Mouse (Mus musculus): ENCODE measurements around the gene Gm853. TPM values are rescaled to one million over a fixed set of nuclear protein-coding genes. Genes with fewer than 3 reads are reported as not detected.
"Not testable (repeated sequence)": the region's sequence is repeated elsewhere in the genome, so short reads cannot be mapped to it uniquely, and the experiment has no call there.

Gene Gm853
- total RNA-seq (2021) = not detected
- long read RNA-seq, experiment 1 = 0 reads
- long read RNA-seq, experiment 2 = 0 reads

DNA sequence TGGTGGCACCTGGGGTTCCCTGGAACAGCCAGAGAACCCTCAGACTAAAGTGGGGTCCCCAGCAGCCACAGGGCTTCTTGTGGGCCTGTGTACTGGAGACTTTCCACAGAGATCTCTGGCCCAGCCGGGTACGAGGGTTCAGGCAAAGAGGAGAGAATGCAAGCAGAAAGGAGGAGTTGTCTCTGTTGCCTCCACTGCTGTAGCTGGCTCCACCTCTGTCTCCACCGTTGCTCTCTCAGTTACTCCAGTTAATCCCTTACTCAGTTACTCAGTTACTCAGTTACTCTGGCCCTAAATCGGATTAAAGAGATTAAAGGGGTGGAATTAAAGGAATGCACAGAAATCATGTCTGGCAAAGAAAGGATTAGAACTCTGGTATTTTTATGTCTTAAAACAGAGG, at the start of gene Gm853:
Gene Gm853, minus strand, starts transcription at position 223 of the 400 bp plus-strand sequence.
- DNase-seq (ENCODE audit: low spot score in 2 of 2) = no peak

DNA sequence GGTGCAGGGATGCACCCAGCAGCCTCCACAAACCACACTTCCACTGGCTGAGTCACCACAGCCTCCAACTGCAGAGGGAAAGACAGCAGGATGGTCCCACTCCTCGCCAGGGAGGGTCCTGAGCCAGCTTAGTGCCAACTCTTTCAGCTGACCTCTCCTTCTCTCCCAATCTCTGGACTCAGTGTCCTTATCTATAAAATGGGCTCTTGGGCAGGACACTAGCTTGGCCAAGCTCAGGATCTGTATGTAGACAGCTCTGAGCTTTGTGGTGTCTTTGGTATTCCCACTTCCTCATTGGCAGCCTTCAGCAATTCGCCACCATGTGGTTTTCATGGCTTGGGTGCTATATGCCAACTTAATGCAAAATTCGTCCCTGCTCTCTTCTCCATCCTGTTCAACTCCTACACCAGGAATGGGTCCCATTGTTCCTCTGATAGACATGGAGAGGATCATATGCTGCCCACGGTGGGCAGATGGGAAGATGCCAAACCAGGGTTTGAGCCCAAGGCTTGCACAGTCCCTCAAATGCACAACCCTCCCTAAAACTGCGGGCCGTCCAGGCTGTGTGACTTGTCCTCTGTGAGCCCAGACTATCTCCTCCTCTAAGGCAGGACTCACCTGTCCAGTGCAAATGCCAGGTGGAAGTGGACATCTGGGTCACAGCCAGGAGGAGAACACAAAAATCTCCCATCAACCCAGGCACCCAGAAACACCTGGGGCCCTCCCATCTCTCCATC, 48.6 kb upstream of the Gm853 start:
- DNase-seq (ENCODE audit: low spot score in 2 of 2) = peak; percentile 50 to 59

DNA sequence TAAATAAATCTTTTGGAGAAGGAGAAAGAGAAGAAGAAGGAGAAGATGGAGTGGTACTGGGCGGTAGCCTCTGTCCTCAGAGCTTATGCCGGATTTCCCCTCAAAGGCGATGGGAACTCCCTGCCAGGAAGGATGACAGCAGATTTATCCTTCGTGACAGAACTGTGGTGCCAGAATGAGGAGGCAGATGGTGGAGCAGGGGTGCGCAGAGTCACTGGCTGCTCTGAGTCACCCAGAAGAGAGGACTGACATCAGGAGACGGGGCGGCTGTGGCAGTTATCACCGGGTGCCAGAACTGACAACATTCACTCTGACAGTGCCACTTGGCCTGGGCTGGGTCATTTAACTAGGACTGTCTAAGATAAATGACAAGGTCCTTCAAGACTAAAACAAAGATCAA, 47.9 kb upstream of the Gm853 start:
- DNase-seq (ENCODE audit: low spot score in 2 of 2) = peak; percentile 81 to 87

DNA sequence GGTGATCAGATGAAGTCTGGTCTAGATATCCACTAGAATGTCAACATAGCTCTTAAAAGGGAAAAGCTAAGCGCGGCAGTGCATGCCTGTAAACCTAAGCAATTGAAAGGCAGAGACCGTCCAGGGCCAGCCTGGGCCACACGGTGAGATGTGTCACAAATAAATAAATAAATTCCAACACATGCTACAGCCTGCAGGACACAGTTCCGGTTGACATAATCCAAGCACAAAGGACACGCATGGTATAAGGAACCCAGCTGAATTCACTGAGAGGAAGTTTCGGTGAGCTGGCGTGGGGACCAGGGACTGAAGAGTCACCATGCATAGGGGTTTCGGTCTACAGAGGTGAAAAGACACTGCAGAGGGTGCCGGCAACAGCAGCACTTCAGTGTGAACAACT, 46.5 kb upstream of the Gm853 start:
- DNase-seq (ENCODE audit: low spot score in 2 of 2) = no peak

DNA sequence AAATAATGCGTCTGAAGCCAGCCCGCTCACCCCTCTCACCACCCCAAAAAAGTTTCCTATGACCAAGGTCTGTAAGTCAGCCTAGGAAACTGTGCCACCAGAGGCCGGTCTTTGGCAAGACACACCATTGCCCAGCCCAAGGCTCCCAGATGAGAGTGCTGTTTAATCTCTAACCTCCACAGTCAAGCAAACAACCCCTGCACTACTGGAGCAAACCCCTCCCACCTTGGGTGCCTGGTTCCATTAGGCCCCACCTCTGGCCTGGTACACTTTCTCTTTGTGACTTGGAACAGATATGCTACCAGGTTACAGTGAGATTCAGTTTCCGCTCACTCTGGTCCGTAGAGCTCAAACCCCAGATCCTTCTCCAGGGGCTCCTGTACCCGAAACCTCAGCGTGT, 44.9 kb upstream of the Gm853 start:
- no peak for DNase-seq (ENCODE audit: low spot score in 2 of 2)

DNA sequence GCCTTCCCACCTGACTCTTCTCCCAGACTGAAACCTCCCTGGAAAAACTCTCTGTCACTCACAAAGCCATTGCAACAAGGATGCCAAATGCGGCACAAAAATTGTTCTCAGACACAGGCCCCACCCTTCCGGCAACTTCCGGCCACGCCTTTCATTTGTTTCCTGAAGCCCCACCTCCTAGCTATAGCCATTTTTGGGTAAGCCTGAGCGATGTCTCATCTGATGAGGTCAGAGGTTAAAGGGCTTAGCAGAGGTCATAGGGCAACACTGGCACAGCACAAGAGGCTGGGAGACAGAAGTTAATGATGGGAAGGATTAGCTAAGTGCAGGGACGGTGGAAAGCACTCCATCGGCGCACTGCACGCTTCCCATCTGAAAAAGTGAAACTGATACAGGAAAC, 44.4 kb upstream of the Gm853 start:
- no peak for DNase-seq (ENCODE audit: low spot score in 2 of 2)

DNA sequence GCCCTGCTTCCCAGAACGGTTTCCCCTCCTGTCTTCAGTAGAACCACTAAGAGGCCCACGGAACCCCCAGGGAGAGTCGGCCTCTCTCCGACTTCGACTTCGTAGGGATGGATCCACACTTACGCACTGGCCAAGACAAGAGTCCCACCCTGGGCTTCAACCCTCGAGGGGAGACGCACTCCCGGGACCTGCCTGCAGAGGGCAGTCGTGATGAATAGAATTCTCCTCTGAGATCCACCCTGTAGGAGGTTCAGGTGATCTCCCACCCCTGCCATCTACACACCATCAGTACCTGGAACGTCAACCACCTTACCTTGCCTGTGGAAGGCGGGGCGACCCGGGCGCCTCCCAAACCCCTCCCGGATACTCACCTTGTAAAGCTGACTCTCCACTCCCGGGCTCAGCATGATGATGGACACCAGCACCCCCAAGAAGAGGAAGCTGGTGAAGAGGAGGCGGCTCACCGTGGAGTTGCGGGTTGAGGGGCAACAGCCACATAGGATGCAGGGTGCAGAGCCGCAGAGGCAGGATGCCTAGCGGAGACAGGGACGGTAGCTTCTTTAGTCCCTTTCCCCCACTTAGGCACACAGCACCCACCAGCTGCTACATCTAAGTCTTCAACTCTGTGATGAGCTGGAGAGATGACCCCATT, 42.6 kb upstream of the Gm853 start:
- DNase-seq (ENCODE audit: low spot score in 2 of 2) = peak; percentile 69 to 73

DNA sequence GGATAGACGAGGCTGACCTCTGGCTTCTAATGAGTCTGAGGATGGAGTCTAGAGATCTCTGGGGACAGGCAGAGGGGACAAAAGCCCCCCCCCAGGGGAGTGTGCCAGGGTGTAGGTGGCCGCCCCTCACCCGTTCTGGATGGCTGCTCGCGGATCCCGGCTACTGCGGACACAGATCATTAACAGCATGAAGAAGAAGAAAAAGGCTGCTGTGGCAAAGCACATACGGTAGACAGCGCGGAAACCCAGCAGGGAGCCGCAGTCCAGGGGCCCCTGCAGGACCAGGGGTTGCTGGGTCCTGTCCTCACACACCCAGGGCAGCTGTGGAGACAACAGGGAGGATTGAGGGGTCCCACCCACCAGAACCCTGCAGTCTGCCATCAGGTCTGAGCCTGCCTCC, 41.9 kb upstream of the Gm853 start:
- no peak for DNase-seq (ENCODE audit: low spot score in 2 of 2)

DNA sequence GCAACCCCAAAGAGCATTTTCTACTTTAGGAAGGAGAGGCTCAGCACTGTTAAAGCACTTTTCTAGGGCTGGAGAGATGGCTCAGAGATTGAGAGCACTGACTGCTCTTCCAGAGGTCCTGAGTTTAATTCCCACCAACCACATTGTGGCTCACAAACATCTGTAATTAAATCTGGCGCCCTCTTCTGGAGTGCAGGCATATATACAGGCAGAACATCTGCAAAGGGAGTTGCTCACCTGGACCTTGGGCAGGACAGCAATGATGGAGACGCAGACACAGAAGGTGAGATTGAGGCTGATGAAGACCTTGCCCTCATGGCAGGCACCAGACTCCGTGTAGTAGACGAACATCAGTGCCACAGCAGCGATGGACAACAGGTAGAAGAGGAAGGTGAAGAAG, 38.2 kb upstream of the Gm853 start:
- no peak for DNase-seq (ENCODE audit: low spot score in 2 of 2)

DNA sequence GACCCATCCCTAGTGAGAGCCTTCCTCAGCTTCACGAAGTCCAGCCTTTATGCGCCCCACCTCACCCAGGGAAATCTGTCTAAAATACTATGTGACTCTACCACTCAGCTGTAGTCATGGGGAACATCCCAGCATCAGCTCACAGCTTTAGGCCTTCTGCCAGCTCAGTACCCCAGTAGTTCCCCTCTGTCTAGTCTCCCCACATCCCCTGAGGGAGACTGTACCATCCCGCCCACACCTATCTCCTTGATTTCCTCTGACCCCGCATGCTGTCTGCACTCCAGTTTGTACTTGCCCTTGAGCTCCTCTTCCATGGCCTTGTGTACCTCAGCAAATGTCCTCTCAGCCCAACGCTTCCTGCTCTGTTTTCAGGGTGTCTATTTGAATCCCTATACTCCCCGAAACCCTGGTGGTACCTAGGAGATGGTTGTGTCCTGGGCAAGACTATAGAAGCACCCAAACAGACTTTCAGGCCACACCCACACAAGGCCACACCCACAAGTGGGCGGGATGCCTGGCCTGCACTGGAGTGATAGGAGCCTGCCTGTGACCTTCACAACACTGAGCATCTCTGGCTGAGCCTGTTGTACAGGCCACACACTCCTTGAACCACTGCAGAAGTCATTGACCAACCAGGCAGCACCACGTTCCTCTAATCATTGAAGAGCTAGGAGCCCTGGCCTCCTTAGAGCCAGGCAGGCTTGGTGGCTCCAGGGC, 30.4 kb upstream of the Gm853 start:
- no peak for DNase-seq (ENCODE audit: low spot score in 2 of 2)

DNA sequence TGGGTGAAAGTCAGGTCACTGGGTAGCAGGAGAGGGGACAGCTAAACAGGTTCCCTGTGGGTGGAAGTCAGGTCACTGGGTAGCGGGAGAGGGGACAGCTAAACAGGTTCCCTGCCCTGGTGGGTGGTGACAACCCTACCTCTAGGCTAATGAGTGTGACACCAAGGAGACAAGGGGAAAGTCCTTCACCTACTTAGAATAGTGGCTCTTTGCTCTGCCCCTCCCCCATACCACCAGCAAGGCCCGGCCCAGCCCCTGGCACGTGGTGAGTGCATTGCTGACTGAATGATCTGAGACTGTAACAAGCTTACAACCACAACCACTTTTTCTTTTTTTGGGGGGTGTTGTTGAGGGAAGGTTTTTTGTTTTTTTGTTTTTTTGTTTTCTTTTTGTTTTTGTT, 29.6 kb upstream of the Gm853 start:
- no peak for DNase-seq (ENCODE audit: low spot score in 2 of 2)

DNA sequence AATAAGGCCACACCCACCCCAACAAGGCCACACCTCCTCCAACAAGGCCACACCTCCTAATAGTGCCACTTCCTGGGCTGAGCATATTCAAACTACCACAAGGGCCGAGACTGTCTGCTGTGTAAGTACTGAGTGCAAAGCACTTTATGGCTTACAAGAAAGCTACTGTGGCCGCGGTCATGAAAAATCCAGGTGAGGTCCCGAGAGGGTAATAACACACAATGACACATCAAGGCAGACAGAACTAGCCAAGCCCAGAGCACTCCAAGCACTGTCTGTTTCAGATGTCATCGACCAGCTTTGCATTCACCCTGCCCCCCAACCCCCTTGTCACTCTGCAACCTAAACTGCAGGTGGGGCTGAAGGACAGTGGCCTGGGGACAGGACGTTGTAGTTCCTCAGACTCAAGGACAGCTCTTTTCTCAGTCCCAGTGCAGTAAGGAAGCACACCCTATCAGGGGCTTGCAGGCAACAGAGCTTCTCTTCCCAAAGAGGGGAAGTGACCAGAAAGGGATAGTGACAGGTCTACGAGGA, 29.0 kb upstream of the Gm853 start:
- no peak for DNase-seq (ENCODE audit: low spot score in 2 of 2)

DNA sequence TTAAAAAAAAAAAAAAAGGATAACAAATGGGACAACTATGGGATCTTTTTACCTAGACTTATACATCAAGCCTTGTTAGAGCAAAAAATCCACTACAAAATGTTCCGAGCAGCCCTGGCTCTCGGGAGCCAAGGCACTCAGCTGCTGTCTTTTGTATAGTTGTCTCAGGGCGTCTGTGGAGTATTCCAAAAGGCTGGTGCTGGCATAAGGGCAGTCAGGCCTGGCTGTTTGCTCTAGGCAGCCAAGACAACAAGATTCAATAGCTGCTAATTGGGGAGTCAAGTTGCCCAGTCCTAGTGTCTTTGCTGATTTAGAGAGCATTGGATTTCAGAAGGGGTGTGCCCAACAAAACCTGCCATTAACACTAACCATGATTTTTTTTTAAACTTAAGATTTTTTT, 26.4 kb upstream of the Gm853 start:
- no peak for DNase-seq (ENCODE audit: low spot score in 2 of 2)

DNA sequence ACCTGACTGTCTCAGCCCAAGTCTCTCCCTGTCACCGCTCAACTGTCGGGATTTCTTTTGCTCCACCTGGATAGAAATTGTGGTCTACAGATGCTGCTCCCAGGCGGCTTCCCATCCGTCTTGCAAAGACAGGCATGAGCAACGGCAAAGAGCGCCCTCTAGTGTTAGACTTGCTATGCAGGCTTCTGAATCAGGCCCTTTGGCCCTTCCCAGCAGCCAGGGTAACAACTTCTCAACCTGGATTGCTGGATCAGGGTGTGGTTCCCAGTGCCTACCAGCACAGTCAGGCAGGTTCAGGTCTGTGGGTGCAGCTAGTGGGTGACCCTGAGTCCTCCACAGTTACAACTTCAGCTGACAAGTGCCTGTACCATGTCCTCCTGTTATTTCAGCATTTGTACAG, 23.9 kb upstream of the Gm853 start:
- peak; percentile 73 to 82 for DNase-seq (ENCODE audit: low spot score in 2 of 2)

DNA sequence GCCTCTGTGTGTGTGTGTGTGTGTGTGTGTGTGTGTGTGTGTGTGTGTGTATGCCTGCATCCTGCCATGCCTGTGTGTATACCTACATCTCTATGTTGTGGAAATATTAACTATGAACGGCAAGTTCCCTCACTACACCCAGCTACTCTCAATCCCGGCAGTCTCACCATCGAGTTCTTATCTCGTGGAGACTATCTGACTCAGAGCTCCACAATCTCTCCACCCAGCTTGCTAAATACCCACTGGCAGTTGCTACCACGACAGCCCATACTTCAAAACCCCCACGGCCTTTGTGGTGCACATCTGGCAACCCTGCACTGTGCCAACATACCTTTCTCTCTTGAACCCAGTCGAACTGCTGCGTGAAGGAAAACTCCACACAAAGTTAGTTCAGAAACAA, 22.5 kb upstream of the Gm853 start:
- no peak for DNase-seq (ENCODE audit: low spot score in 2 of 2)

DNA sequence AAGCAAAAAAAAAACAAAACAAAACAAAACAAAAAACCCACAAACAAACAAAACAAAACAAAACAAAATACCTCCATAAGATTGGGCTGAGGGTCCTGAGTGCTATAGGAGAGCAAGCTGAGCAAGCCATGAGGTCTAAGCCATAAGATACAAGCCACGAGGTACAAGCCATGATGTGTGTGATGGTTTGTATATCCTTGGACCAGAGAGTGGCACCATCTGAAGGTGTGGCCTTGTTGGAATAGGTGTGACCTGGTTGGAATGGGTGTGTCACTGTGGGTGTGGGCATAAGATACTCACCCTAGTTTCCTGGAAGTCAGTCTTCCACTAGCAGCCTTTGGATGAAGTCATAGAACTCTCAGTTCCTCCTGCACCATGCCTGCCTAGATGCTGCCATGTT, 21.4 kb upstream of the Gm853 start:
- DNase-seq (ENCODE audit: low spot score in 2 of 2) = not testable (repeated sequence)

DNA sequence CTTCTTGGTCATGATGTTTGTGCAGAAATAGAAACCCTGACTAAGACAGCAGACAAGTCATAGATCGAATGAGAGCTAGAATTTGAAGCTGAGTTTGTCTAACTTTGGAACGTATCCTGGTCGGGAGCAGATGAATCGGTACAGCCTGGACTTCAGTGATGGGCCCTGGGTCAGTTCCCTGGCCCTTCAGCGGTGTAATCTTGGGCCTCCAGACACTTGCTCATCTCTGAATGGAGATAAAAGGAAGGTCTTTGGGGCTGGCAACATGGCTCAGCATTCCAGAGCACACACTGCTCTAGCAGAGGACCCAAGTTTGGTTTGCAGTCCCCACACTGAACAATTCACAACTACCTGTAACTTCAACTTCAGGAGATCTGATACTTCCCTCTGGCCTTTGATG, 20.8 kb upstream of the Gm853 start:
- DNase-seq (ENCODE audit: low spot score in 2 of 2) = no peak

DNA sequence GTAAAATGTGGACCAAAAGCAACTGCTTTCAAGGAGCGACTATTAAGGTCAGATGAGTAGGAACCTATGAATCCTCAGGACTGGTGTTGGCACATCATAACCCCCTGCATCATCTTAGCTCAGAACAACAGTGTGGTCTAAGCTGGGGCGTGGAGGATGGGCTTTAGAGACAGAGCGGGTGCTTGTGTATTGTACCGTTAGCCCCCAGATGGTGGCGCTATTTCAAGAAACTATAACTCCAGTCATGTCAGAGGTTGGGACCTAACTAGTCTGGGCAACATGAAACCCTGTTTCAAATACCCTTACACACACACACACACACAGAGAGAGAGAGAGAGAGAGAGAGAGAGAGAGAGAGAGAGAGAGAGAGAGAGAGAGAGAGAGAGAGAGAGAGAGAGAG, 18.5 kb upstream of the Gm853 start:
- no peak for DNase-seq (ENCODE audit: low spot score in 2 of 2)

DNA sequence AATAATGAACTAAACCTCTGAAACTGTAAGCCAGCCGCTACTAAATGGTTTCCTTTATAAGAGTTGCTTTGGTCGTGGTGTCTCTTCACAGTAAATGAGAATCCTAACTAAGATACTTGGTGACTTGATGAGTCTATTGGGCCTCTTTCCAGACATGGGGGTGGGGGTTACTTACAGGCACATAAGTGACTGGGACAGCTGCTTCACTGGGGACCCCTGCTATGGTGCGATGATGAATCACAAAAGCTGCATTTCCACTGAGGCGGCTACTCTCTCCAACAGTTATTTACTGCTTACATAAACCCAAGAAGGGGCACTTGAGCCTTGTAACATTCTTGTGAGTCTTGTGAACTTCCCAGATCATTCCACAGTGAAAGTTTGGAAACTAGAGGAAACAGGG, 15.4 kb upstream of the Gm853 start:
- DNase-seq (ENCODE audit: low spot score in 2 of 2) = no peak

DNA sequence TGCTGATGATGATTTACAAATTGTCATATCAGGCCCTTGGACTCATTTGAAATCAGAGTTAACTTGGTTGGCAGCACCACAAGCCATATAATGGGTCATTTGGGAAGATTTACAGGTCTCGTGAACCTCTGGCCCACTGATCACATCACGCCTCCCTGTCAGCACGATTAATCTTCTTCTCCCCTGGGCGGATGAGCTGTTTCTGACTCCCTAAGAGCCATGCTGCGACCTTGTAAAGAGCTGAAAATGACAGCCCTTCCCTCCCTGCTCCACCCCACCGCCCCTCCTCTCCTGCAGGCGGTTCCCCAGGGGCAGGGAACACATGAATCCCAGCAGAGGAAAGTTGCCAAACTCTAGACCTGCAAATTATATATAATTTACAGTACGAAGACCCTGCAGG, 14.2 kb upstream of the Gm853 start:
- DNase-seq (ENCODE audit: low spot score in 2 of 2) = no peak

DNA sequence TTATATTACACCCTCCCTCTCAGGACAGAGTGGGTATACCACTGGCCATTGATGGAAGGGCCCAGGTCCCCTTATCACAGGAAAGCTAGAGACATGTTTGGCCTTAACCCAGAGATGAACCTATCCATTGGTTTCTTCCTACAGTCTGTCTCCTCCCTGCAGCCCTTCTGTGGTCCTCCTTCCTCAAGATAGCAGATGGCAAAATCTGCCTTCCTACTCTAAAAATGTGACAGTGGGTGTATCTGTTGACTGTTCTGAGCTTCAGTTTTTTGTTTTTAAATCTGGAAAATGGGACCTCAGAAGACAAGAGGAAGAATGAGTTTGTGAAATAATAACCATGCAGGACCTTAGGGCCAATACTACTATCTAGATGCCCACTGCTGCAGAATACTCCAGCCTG, 1.9 kb upstream of the Gm853 start:
- no peak for DNase-seq (ENCODE audit: low spot score in 2 of 2)

DNA sequence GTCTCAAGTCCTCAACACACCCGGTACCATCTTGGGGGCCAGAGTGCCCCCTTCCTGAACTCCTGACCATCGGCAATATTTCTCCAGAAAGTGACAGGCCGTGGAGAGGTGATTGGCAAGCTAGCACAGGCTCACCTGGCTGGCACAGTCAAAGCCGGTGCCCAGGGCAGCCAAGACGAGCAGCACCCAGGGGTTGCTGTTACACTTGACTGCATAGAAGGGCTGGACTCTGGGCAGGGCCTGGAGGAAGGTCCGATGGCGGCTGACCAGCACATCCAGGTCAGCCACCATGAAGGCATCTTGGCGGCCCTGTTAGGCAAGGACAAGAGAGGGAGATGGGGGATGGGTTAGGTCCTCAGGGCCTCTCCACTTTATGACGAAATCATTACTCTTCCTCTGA, 2.0 kb downstream of the Gm853 start:
- no peak for DNase-seq (ENCODE audit: low spot score in 2 of 2)
